Mouse (Mus musculus) kidney, adult 2 months (tissue): ENCODE results near the gene B430306N03Rik.

Experiments
- CTCF ChIP-seq: fragments of 200-500 bp; conservative IDR thresholded peaks from 2 replicates; pipeline ENCODE4 v1.5.1; 2011; ENCODE audit warnings: low read depth, mild to moderate bottlenecking, control low read depth, low read length, moderate library complexity, mixed read lengths; ENCODE audit not compliant: insufficient read depth, insufficient read length
- POLR2A ChIP-seq: fragments of 200-500 bp; IDR thresholded peaks from one replicate; pipeline ENCODE4 v1.6.1; 2011; ENCODE audit warnings: low read depth, low read length, control low read depth

DNA sequence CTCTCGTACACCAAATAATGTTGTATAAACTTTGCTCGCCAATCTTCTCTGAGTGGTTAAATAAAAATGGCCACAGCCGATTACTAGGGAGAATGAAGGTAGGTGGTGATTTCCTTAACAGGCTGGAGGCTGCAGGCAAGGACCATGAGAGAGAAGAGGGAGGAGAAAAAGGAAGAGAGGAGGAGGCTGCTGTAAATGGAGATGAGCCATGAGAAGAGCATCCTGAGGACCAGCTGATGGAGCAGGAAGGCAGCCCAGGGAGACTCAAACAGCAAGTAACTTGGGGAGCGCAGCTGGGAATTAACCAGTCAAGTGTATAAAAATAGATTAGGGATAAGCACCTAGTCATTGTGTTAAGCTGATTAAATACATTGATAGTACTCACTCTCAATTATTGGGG lies 18.2 kb downstream of the B430306N03Rik start:
- TF ChIP-seq CTCF, result no peak
- TF ChIP-seq POLR2A, result no peak
